Mouse (Mus musculus) G1E (cell line): Measurements from ENCODE around the gene Tada2a. TPM values are rescaled to one million over a fixed set of nuclear protein-coding genes. Genes with fewer than 3 reads are reported as not detected.

Experiments
- ATAC-seq: 2 replicates; pipeline ENCODE4 v1.8.0; 2016; ENCODE audit warnings: mild to moderate bottlenecking; ENCODE audit not compliant: insufficient number of reproducible peaks, poor library complexity, low FRiP score, severe bottlenecking; ENCODE audit errors: extremely low read depth
- DNase-seq: peaks from one replicate; pipeline ENCODE4 v3.0.0; 2012; ENCODE audit warnings: low spot score
- H3K27me3 ChIP-seq: 2 replicates; pipeline ENCODE4 v1.6.1; 2012; ENCODE audit warnings: mild to moderate bottlenecking, low read length, inconsistent platforms; ENCODE audit not compliant: insufficient read depth
- H3K36me3 ChIP-seq: replicated peaks from 2 replicates; pipeline ENCODE3; 2012; ENCODE audit warnings: mild to moderate bottlenecking, inconsistent platforms
- H3K4me1 ChIP-seq: 2 replicates; pipeline ENCODE4 v1.6.1; 2012; ENCODE audit warnings: low read depth, low read length, inconsistent platforms, mixed read lengths; ENCODE audit not compliant: insufficient read depth
- H3K4me3 ChIP-seq: 2 replicates; pipeline ENCODE4 v1.5.1; 2012; ENCODE audit warnings: low read depth, mild to moderate bottlenecking, inconsistent platforms, low read length, moderate library complexity, mixed read lengths
- H3K9me3 ChIP-seq: replicated peaks from 2 replicates; pipeline ENCODE4 v1.6.1; 2012; ENCODE audit warnings: inconsistent platforms
- CTCF ChIP-seq: IDR thresholded peaks from 2 replicates; pipeline ENCODE4 v1.5.1; 2012; ENCODE audit warnings: low read depth, low read length, inconsistent platforms, mixed read lengths
- GATA1 ChIP-seq: IDR thresholded peaks from 2 replicates; pipeline ENCODE4 v1.6.1; 2012; ENCODE audit warnings: borderline replicate concordance, low read length, inconsistent platforms, mixed read lengths
- GATA2 ChIP-seq: IDR thresholded peaks from 2 replicates; pipeline ENCODE4 v1.6.1; 2012; ENCODE audit warnings: low read depth, low read length, inconsistent platforms, borderline replicate concordance
- POLR2AphosphoS5 ChIP-seq: IDR thresholded peaks from 2 replicates; pipeline ENCODE4 v1.6.1; 2012; ENCODE audit warnings: low read depth, low read length, inconsistent platforms; ENCODE audit not compliant: insufficient replicate concordance
- TAL1 ChIP-seq: conservative IDR thresholded peaks from 2 replicates; pipeline ENCODE4 v1.6.1; 2012; ENCODE audit warnings: low read depth, low read length, inconsistent platforms, mixed read lengths
- polyA plus RNA-seq: library from polyadenylated mRNA; stranded (reverse); fragments of >175 nt; gene quantifications from 2 replicates; pipeline ENCODE4 v1.2.3, GENCODE M21; 2012
- total RNA-seq, 2 experiments: library from RNA; stranded (forward) in 1 of 2; stranded (reverse) in 1 of 2; fragments of 200-1000 nt in 1 of 2; fragments of >200 nt in 1 of 2; fragmentation: Nextera tagmentation in 1 of 2; gene quantifications; 2 replicates each; pipeline ENCODE4 v1.2.3; 2014 to 2017

Tada2a gene
- total and polyA plus RNA-seq, 3 experiments: 1.9 to 18.7 (median 18.5) TPM

GRCm38 (mm10) chr11:84117431-84117830 lies 12.0 kb downstream of the Tada2a start:
- no peaks in the 10 kb centered on the region for H3K27me3 ChIP-seq
- no peaks in the 10 kb centered on the region for H3K9me3 ChIP-seq
- no peak for ATAC-seq
- no peak overlapping the region for H3K4me3 ChIP-seq
- TF ChIP-seq TAL1: no peak
- no peak for TF ChIP-seq GATA2
- no peak for TF ChIP-seq POLR2AphosphoS5
- no peak for TF ChIP-seq GATA1
- TF ChIP-seq CTCF: no peak
- peaks cover 83% of the 10 kb centered on the region for H3K36me3 ChIP-seq
- H3K4me1 ChIP-seq: peaks cover 8% of the 10 kb centered on the region
- DNase-seq: no peak

GRCm38 (mm10) chr11:84116221-84116620 lies 13.2 kb downstream of the Tada2a start:
- TF ChIP-seq TAL1 (no peak), CTCF (no peak), GATA2 (no peak), POLR2AphosphoS5 (no peak), GATA1 (no peak)
- peaks cover 79% of the 10 kb centered on the region for H3K36me3 ChIP-seq
- no peak for ATAC-seq
- H3K27me3 ChIP-seq: no peaks in the 10 kb centered on the region
- peaks cover 9% of the 10 kb centered on the region for H3K4me1 ChIP-seq
- DNase-seq: no peak
- H3K4me3 ChIP-seq: no peak overlapping the region
- no peaks in the 10 kb centered on the region for H3K9me3 ChIP-seq

- peaks cover 77% of the 10 kb centered on the region for H3K36me3 ChIP-seq
- no peak for ATAC-seq
These were observed 13.8 kb downstream of the Tada2a start for GRCm38 (mm10) chr11:84115646-84116045.

GRCm38 (mm10) chr11:84113623-84114022 lies 15.8 kb downstream of the Tada2a start:
- ATAC-seq: no peak
- Histone ChIP-seq H3K4me3 (no peak overlapping the region), H3K27me3 (no peaks in the 10 kb centered on the region), H3K4me1 (peaks cover 9% of the 10 kb centered on the region), H3K36me3 (peaks cover 73% of the 10 kb centered on the region), H3K9me3 (no peaks in the 10 kb centered on the region)
- TF ChIP-seq GATA2: no peak
- no peak for TF ChIP-seq POLR2AphosphoS5
- TF ChIP-seq CTCF: no peak
- TF ChIP-seq GATA1: no peak
- no peak for TF ChIP-seq TAL1
- no peak for DNase-seq

More at GRCm38 (mm10) chr11:84115646-84116045, 13.8 kb downstream of the Tada2a start:
- Histone ChIP-seq H3K27me3 (no peaks in the 10 kb centered on the region), H3K9me3 (no peaks in the 10 kb centered on the region), H3K4me3 (no peak overlapping the region), H3K4me1 (peaks cover 9% of the 10 kb centered on the region)
- no peak for TF ChIP-seq GATA1
- no peak for TF ChIP-seq GATA2
- no peak for TF ChIP-seq CTCF
- no peak for TF ChIP-seq POLR2AphosphoS5
- no peak for TF ChIP-seq TAL1
- DNase-seq: no peak

- TF ChIP-seq TAL1 (no peak), GATA2 (no peak), POLR2AphosphoS5 (no peak), GATA1 (no peak), CTCF (no peak)
These were observed 22.3 kb downstream of the Tada2a start for GRCm38 (mm10) chr11:84107137-84107536.

GRCm38 (mm10) chr11:84104036-84104435 lies 25.4 kb downstream of the Tada2a start:
- Histone ChIP-seq H3K9me3 (no peaks in the 10 kb centered on the region), H3K36me3 (peaks cover 91% of the 10 kb centered on the region), H3K4me1 (peaks cover 2% of the 10 kb centered on the region; the same call in 1 of the 2 replicates), H3K4me3 (no peak overlapping the region), H3K27me3 (no peaks in the 10 kb centered on the region)
- ATAC-seq (no peak), DNase-seq (no peak)
- TF ChIP-seq CTCF: no peak
- TF ChIP-seq GATA2: no peak
- TF ChIP-seq GATA1: no peak

More at GRCm38 (mm10) chr11:84107137-84107536, 22.3 kb downstream of the Tada2a start:
- no peaks in the 10 kb centered on the region for H3K9me3 ChIP-seq
- no peak overlapping the region for H3K4me3 ChIP-seq
- DNase-seq (no peak), ATAC-seq (no peak)
- peaks cover 2% of the 10 kb centered on the region; the same call in 1 of the 2 replicates for H3K4me1 ChIP-seq
- H3K36me3 ChIP-seq: peaks cover 86% of the 10 kb centered on the region
- H3K27me3 ChIP-seq: no peaks in the 10 kb centered on the region

GRCm38 (mm10) chr11:84101182-84101581 lies 28.2 kb downstream of the Tada2a start:
- H3K9me3 ChIP-seq: no peaks in the 10 kb centered on the region
- no peak overlapping the region for H3K4me3 ChIP-seq
- DNase-seq (no peak), ATAC-seq (no peak)
- H3K4me1 ChIP-seq: no peaks in the 10 kb centered on the region
- peaks cover 86% of the 10 kb centered on the region for H3K36me3 ChIP-seq
- H3K27me3 ChIP-seq: no peaks in the 10 kb centered on the region
- TF ChIP-seq TAL1 (no peak), POLR2AphosphoS5 (no peak), GATA2 (no peak), GATA1 (no peak), CTCF (no peak)
